Mouse (Mus musculus) right cerebral cortex, adult 2 months (tissue): ENCODE measurements around the gene Ly86.

Source experiments
- DNase-seq, 2 experiments: peaks; one replicate each; pipeline ENCODE4 v3.0.0; 2021 to 2022; ENCODE audit warnings: low spot score in 2 of 2

The Ly86 gene

DNA sequence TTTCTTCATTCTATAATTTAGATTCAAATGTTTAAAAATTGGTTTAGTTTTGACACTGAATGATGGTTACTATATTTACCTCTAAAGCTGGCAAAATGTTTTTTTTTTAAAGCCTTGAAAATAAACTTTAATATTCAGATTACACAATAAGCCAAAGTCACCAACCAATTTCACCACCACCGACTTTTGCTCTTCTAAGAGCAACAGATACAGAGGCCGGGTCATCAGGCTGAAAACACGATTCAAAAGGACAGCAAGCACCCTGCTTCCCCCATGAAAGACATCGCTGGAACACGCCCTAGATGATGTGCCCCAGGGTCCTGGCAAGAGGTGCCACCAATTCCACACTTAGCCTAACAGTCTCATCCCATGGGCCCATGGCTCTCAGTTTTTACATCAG lies 113.5 kb downstream of the Ly86 start:
- DNase-seq = no peak

DNA sequence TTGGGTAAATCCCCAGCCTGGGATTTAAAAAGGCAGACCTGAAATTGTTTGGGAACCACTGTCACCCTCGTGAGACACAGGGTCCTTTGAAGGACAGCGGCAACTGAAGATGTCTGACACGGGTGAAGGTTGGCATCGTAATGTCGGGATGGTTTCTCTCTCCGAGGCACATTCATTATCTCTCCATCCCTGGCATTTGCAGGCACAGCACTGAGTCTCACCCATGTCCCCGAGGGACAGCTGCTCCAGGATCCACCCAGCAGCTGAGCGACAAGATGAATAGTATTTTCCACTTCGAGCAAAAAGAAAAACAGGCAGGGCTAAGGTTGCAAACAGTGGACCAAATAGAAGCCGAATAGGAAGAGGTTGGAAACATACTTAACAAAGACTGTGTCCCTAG lies 114.0 kb downstream of the Ly86 start:
- no peak for DNase-seq

DNA sequence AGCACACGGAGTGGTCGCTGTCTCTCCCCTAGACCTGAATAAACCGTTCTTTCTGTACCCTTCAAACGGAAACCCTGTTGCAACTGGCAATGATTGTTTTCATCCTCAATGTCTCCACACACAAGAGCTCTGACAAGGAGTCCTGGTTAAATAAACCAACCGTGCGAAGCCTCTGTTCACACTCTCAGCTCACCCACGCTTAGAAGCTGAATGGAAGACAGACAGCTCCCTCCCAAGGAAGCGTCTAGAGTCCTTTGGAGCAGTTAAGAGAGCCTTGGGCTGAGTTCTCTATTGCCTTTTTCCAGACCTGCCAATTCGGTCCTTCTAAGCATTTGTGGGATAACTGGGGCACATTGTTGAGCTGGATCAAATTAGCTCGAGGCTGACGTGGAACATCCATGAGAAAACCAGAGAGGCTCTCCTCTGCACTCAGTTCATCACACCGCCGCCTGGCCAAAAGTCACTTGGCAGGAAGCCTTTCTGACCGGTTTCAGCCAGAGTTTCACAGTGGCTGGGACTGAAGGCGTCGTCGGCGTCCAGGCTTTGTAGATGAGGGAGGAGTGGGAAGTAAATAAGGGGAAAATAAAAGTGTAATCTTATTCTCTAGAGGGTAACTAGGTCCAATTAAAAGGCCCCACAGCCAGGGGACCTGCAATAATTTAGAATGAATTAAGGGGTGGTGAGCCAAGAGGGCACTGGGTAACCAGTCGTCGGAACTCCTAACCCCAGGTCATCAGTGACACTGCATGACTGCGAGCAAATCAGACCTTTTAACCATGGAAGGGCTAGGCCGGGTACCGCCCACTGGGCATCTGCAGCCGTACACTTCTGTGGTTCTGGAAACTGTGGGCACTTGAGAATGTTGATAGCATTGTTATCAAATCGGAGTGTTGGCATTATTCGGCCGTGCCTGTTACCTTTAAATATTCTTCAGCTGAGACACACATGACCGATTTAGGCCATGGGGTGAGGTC lies 115.2 kb downstream of the Ly86 start:
- DNase-seq = no peak

DNA sequence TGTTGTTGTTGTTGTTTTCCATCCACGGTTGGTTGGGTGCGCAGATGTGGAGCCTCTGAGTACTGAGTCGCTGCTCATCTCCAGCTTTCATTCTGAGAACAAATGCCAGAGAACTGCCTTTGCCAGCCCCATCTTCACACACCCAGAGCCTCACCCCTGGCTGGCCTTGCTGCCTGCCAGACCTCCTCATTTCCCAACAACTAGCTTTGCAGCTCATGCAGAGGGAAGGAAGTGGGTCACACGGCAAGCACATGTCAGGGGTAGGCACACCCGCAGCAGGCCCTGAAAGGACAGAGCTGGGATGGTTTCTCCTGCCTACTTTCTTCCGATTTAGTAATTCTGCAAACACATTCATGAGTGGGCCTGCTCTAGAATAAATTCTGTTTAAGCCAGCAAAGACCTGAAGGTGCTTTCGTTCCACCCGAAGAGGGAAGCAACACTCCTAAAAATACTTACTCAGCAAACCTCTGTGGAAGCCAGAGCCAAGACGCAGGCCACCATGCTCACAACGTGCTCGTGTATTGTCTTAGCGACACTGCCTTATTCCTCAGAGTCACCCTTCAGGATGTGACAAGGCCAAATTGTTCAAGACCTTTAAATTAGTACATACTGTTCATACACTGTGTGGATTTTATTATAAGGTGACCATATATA lies 117.2 kb downstream of the Ly86 start:
- DNase-seq = no peak

DNA sequence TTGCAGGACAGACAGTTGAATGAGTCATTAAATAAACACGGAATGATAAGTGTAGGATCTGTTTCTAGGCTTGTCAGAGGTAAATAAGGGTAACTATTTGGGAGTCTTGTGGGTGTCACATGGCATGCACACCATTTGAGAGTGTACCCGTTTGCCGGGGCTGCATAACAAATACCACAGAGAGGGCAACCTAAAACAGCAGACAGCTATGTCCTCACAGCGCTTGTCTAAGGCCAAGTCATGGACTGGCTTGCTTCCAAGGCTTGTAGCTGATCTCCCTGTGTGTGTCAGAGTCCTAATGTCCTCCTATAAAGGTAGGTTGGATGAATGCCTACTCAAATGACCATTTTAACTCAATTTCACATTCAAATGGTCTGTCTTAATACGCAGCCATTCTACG lies 120.7 kb downstream of the Ly86 start:
- DNase-seq = no peak

DNA sequence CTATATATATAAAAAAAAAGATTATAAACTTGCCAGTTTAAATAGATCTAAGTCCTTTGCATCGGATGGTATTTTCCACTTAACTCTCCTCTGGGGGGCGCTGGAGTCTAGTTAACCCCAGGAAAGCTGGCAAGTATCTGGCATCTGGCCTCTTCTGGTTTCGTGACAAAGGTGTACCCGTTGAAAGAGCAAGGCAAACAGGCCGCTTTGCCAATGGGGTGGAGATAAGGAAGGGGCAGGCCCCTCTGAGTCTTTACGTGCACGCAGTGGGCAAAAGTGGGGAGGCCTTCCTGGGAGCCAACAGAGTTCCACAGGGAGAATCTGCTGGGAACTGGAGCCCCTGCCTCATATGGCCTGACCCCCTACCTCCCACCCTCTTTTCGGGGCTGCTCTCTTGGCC lies 122.8 kb downstream of the Ly86 start:
- peak; percentile 60 to 70 for DNase-seq
